Mouse (Mus musculus): Measurements from ENCODE around the gene Ccdc77. TPM values are rescaled to one million over a fixed set of nuclear protein-coding genes. Genes with fewer than 3 reads are reported as not detected.

Gene Ccdc77
- 11.0 TPM for total RNA-seq (2023)

GRCm38 (mm10) chr6:120363688-120364522 is at the start of gene Ccdc77, which contains the start of gene Kdm5a:
Gene Ccdc77, minus strand, starts transcription at chr6:120364374.
Gene Kdm5a, plus strand, starts transcription at chr6:120364124.

GRCm38 (mm10) chr6:120294056-120294784 is 70.0 kb downstream of the Ccdc77 start, which contains the start of the genes D330020A13Rik and B4galnt3:
Gene D330020A13Rik, plus strand, starts transcription at chr6:120294364.
Gene B4galnt3, minus strand, starts transcription at chr6:120294559.

Other genes starting within 250 kb of the Ccdc77 start
- not detected for gene D330020A13Rik, start 70.0 kb downstream of the Ccdc77 start, total RNA-seq (2023)
- not detected for gene B4galnt3, start 69.8 kb downstream of the Ccdc77 start, total RNA-seq (2023)
- gene Kdm5a, start 250 bp downstream of the Ccdc77 start, total RNA-seq (2023), result 207 TPM
- gene Il17ra, start 98.9 kb upstream of the Ccdc77 start, total RNA-seq (2023), result 185 TPM
- gene Tmem121b, start 129.4 kb upstream of the Ccdc77 start, total RNA-seq (2023), result 0.53 TPM
- 91.9 TPM for gene Hdhd5, start 166.9 kb upstream of the Ccdc77 start, total RNA-seq (2023)